Mouse (Mus musculus) ovary, adult 18-20 months (tissue): ENCODE results near the gene Zfp865.

ENCODE experiments used
- DNase-seq: peaks from one replicate; pipeline ENCODE4 v3.0.0; 2022; ENCODE audit warnings: low spot score, mixed read lengths

Zfp865 gene

GRCm38 (mm10) chr7:5080815-5081214 lies 60.6 kb downstream of the Zfp865 start:
- DNase-seq = no peak

- DNase-seq = no peak
These were observed 61.1 kb downstream of the Zfp865 start for GRCm38 (mm10) chr7:5081241-5081640.

GRCm38 (mm10) chr7:5081939-5082338 lies 61.8 kb downstream of the Zfp865 start:
- no peak for DNase-seq

- DNase-seq = no peak
These were observed 63.3 kb downstream of the Zfp865 start for GRCm38 (mm10) chr7:5083325-5084105.

- DNase-seq = no peak
These were observed 65.3 kb downstream of the Zfp865 start for GRCm38 (mm10) chr7:5085512-5085911.
